Mouse (Mus musculus) layer of hippocampus, postnatal 25 days (tissue): ENCODE data around the gene Sh3gl3. TPM values are rescaled to one million over a fixed set of nuclear protein-coding genes. Genes with fewer than 3 reads are reported as not detected.

Experiments
- DNase-seq, 2 experiments: peaks; one replicate each; pipeline ENCODE4 v3.0.0; 2022; ENCODE audit warnings: mixed read lengths in 2 of 2, low spot score in 1 of 2; ENCODE audit errors: extremely low spot score in 1 of 2
- total RNA-seq, 2 experiments: library from RNA; stranded (reverse); gene quantifications; 2 replicates each; pipeline ENCODE4 v1.2.3; 2021

The Sh3gl3 gene
- total RNA-seq, 2 experiments from 2014 or later, result 58.4 to 65.9 TPM

DNA sequence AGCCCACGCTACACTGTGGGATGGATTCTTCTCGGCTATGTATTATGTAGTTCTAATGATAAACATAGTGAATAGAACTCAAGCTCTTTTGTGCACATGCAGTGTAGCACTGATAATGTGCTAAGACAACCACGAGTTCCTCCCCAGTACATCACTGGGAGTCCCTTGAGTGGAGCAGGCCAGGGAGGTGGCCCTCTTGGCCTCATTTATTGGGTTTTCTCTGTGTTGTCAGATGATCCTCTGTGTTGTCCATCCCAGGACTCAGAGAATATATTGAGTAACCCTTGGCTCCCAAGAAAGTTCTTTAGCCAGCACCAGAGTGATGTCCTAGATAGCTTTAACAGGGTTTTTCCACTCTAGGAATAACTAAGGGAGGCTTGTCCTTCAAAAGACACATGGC is 176.8 kb downstream of the Sh3gl3 start:
- no peak for DNase-seq

Other genes with a start within 250 kb of the Sh3gl3 start
- gene Hdgfl3, start 239.4 kb upstream of the Sh3gl3 start, total RNA-seq, result 10 to 100 TPM; 53.3 to 59.3 TPM
- gene Bnc1, start 181.5 kb upstream of the Sh3gl3 start, total RNA-seq, result not detected
- gene Adamtsl3, start 161.9 kb downstream of the Sh3gl3 start, total RNA-seq, result 1 to 10 TPM; 1.5 to 1.8 TPM